Mouse (Mus musculus) forebrain, embryonic 15.5 days (tissue): ENCODE data around the gene Clip2. TPM values are rescaled to one million over a fixed set of nuclear protein-coding genes. Genes with fewer than 3 reads are reported as not detected.

Source experiments
- ATAC-seq: fragments of 200-750 bp; cut with Nextera tagmentation; replicated peaks from 2 replicates; pipeline ENCODE4 v1.8.0; 2017; ENCODE audit warnings: mild to moderate bottlenecking, moderate TSS enrichment, moderate library complexity
- H3K27ac ChIP-seq: fragments of 300-500 bp; sonication (generic); replicated peaks from 2 replicates; pipeline ENCODE4 v1.5.1; 2015; ENCODE audit warnings: mild to moderate bottlenecking, inconsistent platforms
- H3K27me3 ChIP-seq: fragments of 300-500 bp; sonication (generic); 2 replicates; pipeline ENCODE4 v1.6.1; 2015; ENCODE audit warnings: inconsistent platforms
- H3K36me3 ChIP-seq: fragments of 300-500 bp; sonication (generic); 2 replicates; pipeline ENCODE4 v1.6.1; 2015; ENCODE audit warnings: mild to moderate bottlenecking, inconsistent platforms
- H3K4me1 ChIP-seq: fragments of 300-500 bp; sonication (generic); 2 replicates; pipeline ENCODE4 v1.6.1; 2015; ENCODE audit warnings: inconsistent platforms
- H3K4me2 ChIP-seq: fragments of 300-500 bp; sonication (generic); replicated peaks from 2 replicates; pipeline ENCODE4 v1.6.1; 2015; ENCODE audit warnings: mild to moderate bottlenecking, inconsistent platforms
- H3K4me3 ChIP-seq: fragments of 300-500 bp; sonication (generic); 2 replicates; pipeline ENCODE4 v1.5.1; 2015; ENCODE audit warnings: mild to moderate bottlenecking, inconsistent platforms
- H3K9ac ChIP-seq: fragments of 300-500 bp; sonication (generic); replicated peaks from 2 replicates; pipeline ENCODE4 v1.6.1; 2015; ENCODE audit warnings: mild to moderate bottlenecking, inconsistent platforms
- H3K9me3 ChIP-seq: fragments of 300-500 bp; sonication (generic); 2 replicates; pipeline ENCODE4 v1.6.1; 2016; ENCODE audit warnings: inconsistent platforms
- WGBS: fragments of 180-500 bp; shearing (Covaris S2); methylation state at CpG from one replicate; pipeline ENCODE4 v1.1.7; 2015; ENCODE audit warnings: mixed read lengths; 5-methylcytosine and 5-hydroxymethylcytosine counted together
- polyA plus RNA-seq: library from polyadenylated mRNA; unstranded; fragments of >200 nt; fragmentation: Nextera tagmentation; extraction: Ambion mirVana; gene quantifications from 2 replicates; pipeline ENCODE4 v1.2.1, GENCODE M21; 2015

The Clip2 gene
- polyA plus RNA-seq, 1 experiment from 2014 or later = 14.7 TPM

GRCm38 (mm10) chr5:134540881-134541280, 11.4 kb downstream of the Clip2 start:
- H3K27me3 ChIP-seq = no peaks in the 10 kb centered on the region
- ATAC-seq = no peak
- H3K4me1 ChIP-seq = peaks cover 33% of the 10 kb centered on the region
- 80% methylated on average over 6 of the region's 6 CpGs for WGBS
- H3K36me3 ChIP-seq = peaks cover 10% of the 10 kb centered on the region
- H3K9ac ChIP-seq = no peak overlapping the region
- no peak overlapping the region for H3K4me2 ChIP-seq
- no peak overlapping the region for H3K4me3 ChIP-seq
- no peaks in the 10 kb centered on the region for H3K9me3 ChIP-seq
- H3K27ac ChIP-seq = 0 out of 2 replicates have a peak overlapping the region, but pooled peaks have one; percentile 12

GRCm38 (mm10) chr5:134539891-134540290, 12.3 kb downstream of the Clip2 start:
- H3K4me1 ChIP-seq = peaks cover 28% of the 10 kb centered on the region
- H3K4me3 ChIP-seq = no peak overlapping the region
- no peak overlapping the region for H3K4me2 ChIP-seq
- no peaks in the 10 kb centered on the region for H3K27me3 ChIP-seq
- 21% methylated on average over 3 of the region's 3 CpGs for WGBS
- ATAC-seq = peak; percentile 46; the same call in 1 of the 2 replicates
- peak overlapping the region; percentile 11; the same call in 1 of the 2 replicates for H3K9ac ChIP-seq
- no peaks in the 10 kb centered on the region for H3K9me3 ChIP-seq
- peak overlapping the region; percentile 55 for H3K27ac ChIP-seq
- peaks cover 15% of the 10 kb centered on the region for H3K36me3 ChIP-seq

GRCm38 (mm10) chr5:134536036-134536435, 16.2 kb downstream of the Clip2 start:
- H3K4me2 ChIP-seq = no peak overlapping the region
- no peaks in the 10 kb centered on the region for H3K27me3 ChIP-seq
- H3K4me1 ChIP-seq = peaks cover 25% of the 10 kb centered on the region
- H3K27ac ChIP-seq = no peak overlapping the region
- no peak overlapping the region for H3K9ac ChIP-seq
- H3K9me3 ChIP-seq = no peaks in the 10 kb centered on the region
- WGBS = 87% methylated on average over 6 of the region's 6 CpGs
- peaks cover 39% of the 10 kb centered on the region for H3K36me3 ChIP-seq
- no peak for ATAC-seq
- H3K4me3 ChIP-seq = no peak overlapping the region

- Histone ChIP-seq H3K9ac (no peak overlapping the region), H3K9me3 (no peaks in the 10 kb centered on the region), H3K4me2 (no peak overlapping the region), H3K4me3 (no peak overlapping the region), H3K27me3 (no peaks in the 10 kb centered on the region), H3K36me3 (peaks cover 32% of the 10 kb centered on the region), H3K27ac (no peak overlapping the region), H3K4me1 (peaks cover 35% of the 10 kb centered on the region)
- no peak for ATAC-seq
- 95% methylated on average over 6 of the region's 6 CpGs for WGBS
Measured at GRCm38 (mm10) chr5:134532417-134532816, 19.8 kb downstream of the Clip2 start.

- Histone ChIP-seq H3K9ac (no peak overlapping the region), H3K4me2 (no peak overlapping the region), H3K27ac (peak overlapping the region; percentile 83), H3K9me3 (no peaks in the 10 kb centered on the region), H3K4me3 (no peak overlapping the region), H3K4me1 (peaks cover 35% of the 10 kb centered on the region), H3K36me3 (peaks cover 32% of the 10 kb centered on the region), H3K27me3 (no peaks in the 10 kb centered on the region)
- 64% methylated on average over 9 of the region's 9 CpGs for WGBS
- 0 out of 2 replicates have a peak, but pooled peaks have one; percentile 38 for ATAC-seq
Measured at GRCm38 (mm10) chr5:134531585-134531984, 20.6 kb downstream of the Clip2 start.

DNA sequence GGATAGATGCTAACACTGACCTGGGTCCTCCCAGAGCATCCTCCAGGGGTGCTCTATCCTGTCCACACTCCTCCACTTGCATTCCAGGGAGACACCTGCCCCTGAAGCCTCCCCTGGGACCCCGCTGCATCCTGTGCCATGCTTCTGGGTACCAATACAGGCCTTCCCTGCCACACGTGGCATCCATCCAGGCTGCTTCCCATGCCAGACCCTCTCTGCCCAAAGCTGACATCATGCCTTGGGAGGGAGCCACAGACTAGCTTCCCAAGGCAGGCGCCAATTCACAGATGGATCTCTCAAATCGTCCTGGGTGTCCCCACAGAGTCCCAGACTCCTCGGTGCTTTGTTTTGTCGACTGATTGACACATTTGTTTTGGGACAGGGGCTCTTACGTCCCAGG, 21.4 kb downstream of the Clip2 start:
- Histone ChIP-seq H3K27ac (peak overlapping the region; percentile 83), H3K27me3 (no peaks in the 10 kb centered on the region), H3K4me3 (no peak overlapping the region), H3K9me3 (no peaks in the 10 kb centered on the region), H3K4me2 (no peak overlapping the region), H3K36me3 (peaks cover 36% of the 10 kb centered on the region), H3K4me1 (peaks cover 35% of the 10 kb centered on the region), H3K9ac (0 out of 2 replicates have a peak overlapping the region, but pooled peaks have one; percentile 4)
- 44% methylated on average over 7 of the region's 7 CpGs for WGBS
- ATAC-seq = peak; percentile 82

- Histone ChIP-seq H3K4me2 (no peak overlapping the region), H3K9me3 (no peaks in the 10 kb centered on the region), H3K9ac (no peak overlapping the region), H3K27ac (peak overlapping the region; percentile 14), H3K4me3 (no peak overlapping the region), H3K36me3 (peaks cover 22% of the 10 kb centered on the region), H3K4me1 (peaks cover 35% of the 10 kb centered on the region), H3K27me3 (no peaks in the 10 kb centered on the region)
- 18% methylated on average over 9 of the region's 9 CpGs for whole genome bisulfite sequencing
- no peak for ATAC-seq
Measured at GRCm38 (mm10) chr5:134528488-134528887, 23.7 kb downstream of the Clip2 start.

DNA sequence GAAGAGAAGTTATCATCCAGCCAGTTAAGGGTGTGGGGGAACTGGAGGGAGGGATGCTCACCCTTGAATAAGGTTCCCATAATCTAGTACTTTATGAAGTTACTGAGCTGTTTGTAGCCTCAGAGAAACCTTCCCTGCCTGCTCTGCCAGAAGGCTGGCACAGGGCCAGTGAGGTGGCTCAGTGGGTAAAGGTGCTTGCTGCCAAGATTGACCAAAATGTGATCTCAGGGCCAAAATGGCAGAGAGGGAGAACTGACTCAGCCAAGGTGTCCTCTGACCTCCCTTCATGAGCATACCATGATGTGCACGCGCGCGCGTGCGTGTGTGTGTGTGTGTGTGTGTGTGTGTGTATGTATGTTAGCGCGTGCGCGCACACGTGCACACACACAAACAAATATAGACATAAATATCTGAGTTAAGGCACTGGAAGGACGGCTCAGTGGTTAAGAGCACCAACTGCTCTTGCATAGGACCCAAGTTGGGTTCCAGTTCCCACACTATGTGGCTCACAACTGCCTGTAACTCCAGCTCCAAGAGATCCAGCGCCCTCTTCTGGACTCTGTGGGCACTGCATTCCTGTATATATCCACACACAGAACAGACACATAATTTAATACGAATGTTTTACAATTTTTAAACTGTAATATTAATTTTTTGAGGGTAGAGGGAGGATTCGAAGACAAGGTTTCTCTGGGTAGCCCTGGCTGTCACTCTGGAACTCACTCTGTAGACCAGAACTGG, 26.1 kb downstream of the Clip2 start:
- H3K9me3 ChIP-seq = no peaks in the 10 kb centered on the region
- H3K27ac ChIP-seq = no peak overlapping the region
- ATAC-seq = no peak
- H3K9ac ChIP-seq = no peak overlapping the region
- H3K4me1 ChIP-seq = peaks cover 34% of the 10 kb centered on the region
- no peak overlapping the region for H3K4me3 ChIP-seq
- WGBS = 93% methylated on average over 15 of the region's 15 CpGs
- H3K4me2 ChIP-seq = no peak overlapping the region
- H3K36me3 ChIP-seq = peaks cover 26% of the 10 kb centered on the region
- H3K27me3 ChIP-seq = no peaks in the 10 kb centered on the region

- H3K36me3 ChIP-seq = peaks cover 43% of the 10 kb centered on the region
- no peak overlapping the region for H3K9ac ChIP-seq
- ATAC-seq = no peak
- no peaks in the 10 kb centered on the region for H3K27me3 ChIP-seq
- no peaks in the 10 kb centered on the region for H3K9me3 ChIP-seq
- no peak overlapping the region for H3K4me3 ChIP-seq
- 94% methylated on average over 5 of the region's 5 CpGs for WGBS
- no peak overlapping the region for H3K4me2 ChIP-seq
- H3K4me1 ChIP-seq = peaks cover 25% of the 10 kb centered on the region
- no peak overlapping the region for H3K27ac ChIP-seq
Measured at GRCm38 (mm10) chr5:134523728-134524127, 28.5 kb downstream of the Clip2 start.

- no peaks in the 10 kb centered on the region for H3K27me3 ChIP-seq
- peaks cover 48% of the 10 kb centered on the region for H3K36me3 ChIP-seq
- H3K4me2 ChIP-seq = no peak overlapping the region
- no peak overlapping the region for H3K27ac ChIP-seq
- H3K4me3 ChIP-seq = no peak overlapping the region
- no peak for ATAC-seq
- H3K9me3 ChIP-seq = no peaks in the 10 kb centered on the region
- no peak overlapping the region for H3K9ac ChIP-seq
- H3K4me1 ChIP-seq = peaks cover 15% of the 10 kb centered on the region
- 94% methylated on average over 26 of the region's 26 CpGs for WGBS
Measured at GRCm38 (mm10) chr5:134522524-134522923, 29.7 kb downstream of the Clip2 start.

- Histone ChIP-seq H3K9me3 (no peaks in the 10 kb centered on the region), H3K4me3 (no peak overlapping the region), H3K4me1 (peaks cover 15% of the 10 kb centered on the region), H3K27ac (0 out of 2 replicates have a peak overlapping the region, but pooled peaks have one; percentile 47), H3K36me3 (peaks cover 55% of the 10 kb centered on the region), H3K27me3 (no peaks in the 10 kb centered on the region), H3K9ac (no peak overlapping the region), H3K4me2 (no peak overlapping the region)
- 89% methylated on average over 7 of the region's 7 CpGs for WGBS
- no peak for ATAC-seq
Measured at GRCm38 (mm10) chr5:134521806-134522205, 30.4 kb downstream of the Clip2 start.

DNA sequence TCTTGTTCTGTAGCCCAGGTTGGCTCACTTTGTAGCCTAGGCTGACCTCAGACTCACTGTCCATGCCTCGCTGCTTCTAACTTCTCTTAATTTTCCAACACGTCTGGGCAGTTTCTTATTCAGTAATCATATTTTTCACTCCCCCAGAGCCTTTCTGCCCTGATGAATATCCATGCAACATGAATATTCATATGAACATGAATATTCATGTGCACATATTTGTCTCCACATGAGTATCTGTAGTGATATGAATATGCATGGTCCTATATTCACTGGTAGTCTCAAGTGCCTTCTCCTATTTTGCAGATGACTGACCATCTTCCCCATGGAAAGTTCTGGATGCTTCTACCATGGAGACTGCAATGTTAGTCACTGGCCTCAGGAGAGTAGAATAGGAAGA, 31.1 kb downstream of the Clip2 start:
- peak; percentile 48 for ATAC-seq
- 58% methylated on average over 2 of the region's 2 CpGs for WGBS
- peaks cover 61% of the 10 kb centered on the region for H3K36me3 ChIP-seq

More for the DNA sequence above, 31.1 kb downstream of the Clip2 start:
- Histone ChIP-seq H3K27me3 (no peaks in the 10 kb centered on the region), H3K9ac (no peak overlapping the region), H3K4me3 (no peak overlapping the region), H3K4me2 (no peak overlapping the region), H3K4me1 (peaks cover 15% of the 10 kb centered on the region), H3K9me3 (no peaks in the 10 kb centered on the region), H3K27ac (peak overlapping the region; percentile 47)
